Mouse (Mus musculus): ENCODE results near the gene Fam189a1.

DNA sequence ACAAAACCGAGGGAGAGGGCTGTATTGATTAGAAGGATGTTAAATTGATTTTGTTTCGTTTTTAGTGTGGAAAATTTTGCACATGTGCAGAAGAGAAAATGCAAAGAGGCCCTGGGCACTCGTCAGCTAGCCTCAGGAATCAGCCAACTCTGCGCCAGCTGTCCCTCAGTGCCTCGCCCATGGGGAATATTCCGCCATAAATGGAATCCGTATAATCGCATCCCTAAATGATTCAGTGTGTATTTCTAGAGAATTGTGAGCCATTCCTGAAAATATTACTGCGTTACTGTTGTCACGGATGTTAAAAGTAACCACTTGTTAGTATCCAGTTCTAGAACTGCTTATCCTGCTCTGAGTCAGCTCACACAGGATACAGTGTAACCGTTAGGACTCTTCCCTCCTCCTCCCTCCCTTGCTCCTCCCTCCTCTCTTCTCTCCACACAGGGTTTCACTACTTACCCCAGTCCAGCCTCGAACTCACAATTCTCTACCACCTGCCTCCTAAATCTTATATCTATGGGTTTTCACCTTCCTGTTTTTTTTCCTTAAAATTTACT lies 299.8 kb downstream of the Fam189a1 start:
- no peak for TF ChIP-seq CTCF (IDR thresholded peaks at IDR 0.05; ENCODE audit: low read depth, low read length)
- TF ChIP-seq POLR2A (IDR thresholded peaks at IDR 0.05; ENCODE audit: borderline replicate concordance, low read depth, low read length), result no peak

All from bone marrow macrophage, adult 2 months (primary cell).